In the genomic region with DNA sequence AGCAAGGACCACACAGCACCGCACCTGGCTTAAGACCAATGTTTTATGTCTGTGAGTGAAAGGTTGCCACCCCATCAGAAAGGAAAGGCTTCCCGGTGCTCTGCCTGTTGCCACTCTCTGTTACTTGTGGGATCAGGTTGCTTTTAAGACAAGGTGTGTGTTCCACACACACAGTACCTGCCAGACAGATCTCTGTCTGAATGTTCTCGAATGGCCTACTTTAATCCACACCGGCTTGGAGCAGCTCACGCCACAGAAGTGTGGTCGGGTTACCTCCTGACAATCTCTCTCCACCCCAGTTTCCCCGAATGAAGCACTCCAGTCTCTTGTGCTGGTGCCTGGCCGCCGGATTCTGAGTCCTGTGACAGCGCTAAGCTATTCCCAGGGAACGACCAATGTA, we compare ENCODE assay signal across 26 mouse cellular contexts.
DNase-seq lines count a peak whose midpoint lies in the region; ATAC-seq lines count a peak whose summit lies in the region.
"Had no signal": no experiment of that assay in that cellular context is flagged by ENCODE, and none has a peak within 500 bp of the region (broad histone marks: within the 10 kb centered on the region; RNA-seq: fewer than 3 reads in every experiment).

No protein-coding gene starts in this region.

- H3K9me3 ChIP-seq in limb, embryonic 12.5 days: no peaks in the 10 kb centered on the region
- H3K9me3 ChIP-seq in limb, embryonic 10.5 days (replicated peaks): no peaks in the 10 kb centered on the region
- no peaks in the 10 kb centered on the region for H3K9me3 ChIP-seq in embryonic facial prominence, embryonic 11.5 days (replicated peaks; ENCODE audit: control insufficient read depth, low read length)
- no peaks in the 10 kb centered on the region for H3K9me3 ChIP-seq in embryonic facial prominence, embryonic 14.5 days (ENCODE audit: control insufficient read depth, low read length)
- H3K9me3 ChIP-seq in liver, embryonic 12.5 days (replicated peaks): no peaks in the 10 kb centered on the region
- H3K9me3 ChIP-seq: embryonic facial prominence, embryonic 13.5 days; forebrain, embryonic 13.5 days; forebrain, embryonic 15.5 days had no signal

- no peak overlapping the region for H3K4me3 ChIP-seq in limb, embryonic 12.5 days (replicated peaks)
- no peak overlapping the region for H3K4me3 ChIP-seq in limb, embryonic 10.5 days
- H3K4me3 ChIP-seq in embryonic facial prominence, embryonic 11.5 days (ENCODE audit: low read depth, low read length): no peak overlapping the region
- H3K4me3 ChIP-seq in embryonic facial prominence, embryonic 14.5 days (ENCODE audit: low read depth, low read length): no peak overlapping the region
- no peak overlapping the region for H3K4me3 ChIP-seq in liver, embryonic 12.5 days
- H3K4me3 ChIP-seq: embryonic facial prominence, embryonic 13.5 days; forebrain, embryonic 13.5 days; forebrain, embryonic 15.5 days had no signal

- ATAC-seq in limb, embryonic 12.5 days (ENCODE audit: insufficient number of reproducible peaks, insufficient read depth, low FRiP score, low TSS enrichment, low read depth): no peak
- ATAC-seq in embryonic facial prominence, embryonic 11.5 days (replicated peaks; ENCODE audit: insufficient number of reproducible peaks, low FRiP score, low TSS enrichment, low read depth): no peak
- peak; percentile 70; the same call in 1 of the 2 replicates for ATAC-seq in embryonic facial prominence, embryonic 14.5 days (ENCODE audit: low read depth)
- ATAC-seq in liver, embryonic 12.5 days: no peak
- ATAC-seq: activated CD4-positive, CD25-positive, alpha-beta regulatory T cell, adult 4 months; CD4-positive, CD25-positive, alpha-beta regulatory T cell, adult 4 months; forebrain, embryonic 13.5 days; forebrain, embryonic 15.5 days; forebrain, postnatal 0 days; Patski had no signal

- no peaks in the 10 kb centered on the region for H3K36me3 ChIP-seq in limb, embryonic 12.5 days
- H3K36me3 ChIP-seq in limb, embryonic 10.5 days: no peaks in the 10 kb centered on the region
- H3K36me3 ChIP-seq in embryonic facial prominence, embryonic 11.5 days (replicated peaks; ENCODE audit: control insufficient read depth, insufficient read depth, low read depth, low read length): no peaks in the 10 kb centered on the region
- H3K36me3 ChIP-seq in embryonic facial prominence, embryonic 14.5 days (ENCODE audit: control insufficient read depth, insufficient read depth, low read length): no peaks in the 10 kb centered on the region
- no peaks in the 10 kb centered on the region for H3K36me3 ChIP-seq in liver, embryonic 12.5 days
- H3K36me3 ChIP-seq: embryonic facial prominence, embryonic 13.5 days; forebrain, embryonic 15.5 days; G1E had no signal

- 0 out of 2 replicates have a peak overlapping the region, but pooled peaks have one; percentile 4 for H3K27ac ChIP-seq in limb, embryonic 12.5 days
- no peak overlapping the region for H3K27ac ChIP-seq in limb, embryonic 10.5 days
- H3K27ac ChIP-seq in embryonic facial prominence, embryonic 11.5 days (replicated peaks; ENCODE audit: low read depth, low read length): no peak overlapping the region
- no peak overlapping the region for H3K27ac ChIP-seq in embryonic facial prominence, embryonic 14.5 days (replicated peaks; ENCODE audit: low read depth, low read length)
- H3K27ac ChIP-seq in liver, embryonic 12.5 days: no peak overlapping the region
- H3K27ac ChIP-seq: embryonic facial prominence, embryonic 13.5 days; forebrain, embryonic 13.5 days; forebrain, embryonic 15.5 days had no signal

- 0 out of 2 replicates have a peak, but pooled peaks cover 10% of the 10 kb centered on the region for H3K4me1 ChIP-seq in limb, embryonic 12.5 days (replicated peaks)
- H3K4me1 ChIP-seq in limb, embryonic 10.5 days: peaks cover 8% of the 10 kb centered on the region
- no peaks in the 10 kb centered on the region for H3K4me1 ChIP-seq in embryonic facial prominence, embryonic 11.5 days (ENCODE audit: control insufficient read depth, insufficient read depth, low read length)
- H3K4me1 ChIP-seq in embryonic facial prominence, embryonic 14.5 days (ENCODE audit: control insufficient read depth, insufficient read depth, low read length): 0 out of 2 replicates have a peak, but pooled peaks cover 9% of the 10 kb centered on the region
- no peaks in the 10 kb centered on the region for H3K4me1 ChIP-seq in liver, embryonic 12.5 days

- DNase-seq in embryo, embryonic 11 days: peak; percentile 19
- DNase-seq in embryo, embryonic 9.5 days (ENCODE audit: extremely low spot score): no peak
- DNase-seq in limb, embryonic 10.5 days (ENCODE audit: low spot score): no peak
- DNase-seq in embryonic facial prominence, embryonic 11.5 days (ENCODE audit: low spot score): peak; percentile 10
- DNase-seq in embryonic facial prominence, embryonic 14.5 days (ENCODE audit: low spot score): peak; percentile 33
- no peak for DNase-seq in layer of hippocampus, adult 11-12 months (ENCODE audit: low spot score)
- DNase-seq: adrenal gland, adult 8-10 months; adrenal gland, postnatal 14 days; adrenal gland, postnatal 36 days; B cell, adult 2 months; cerebellum, adult 11 months; cerebellum, adult 2 months; cerebellum, adult 9-10 months; cerebellum, postnatal 10 days; cerebellum, postnatal 25 days; forebrain, postnatal 0 days had no signal

- H3K4me2 ChIP-seq in limb, embryonic 12.5 days: no peak overlapping the region
- no peak overlapping the region for H3K4me2 ChIP-seq in embryonic facial prominence, embryonic 11.5 days (ENCODE audit: low read depth, low read length)
- no peak overlapping the region for H3K4me2 ChIP-seq in embryonic facial prominence, embryonic 14.5 days (ENCODE audit: low read depth, low read length)
- H3K4me2 ChIP-seq in liver, embryonic 12.5 days: no peak overlapping the region
- H3K4me2 ChIP-seq: embryonic facial prominence, embryonic 13.5 days; forebrain, embryonic 13.5 days; forebrain, embryonic 15.5 days had no signal

- 58% methylated on average over 11 of the region's 11 CpGs for WGBS in limb, embryonic 12.5 days
- WGBS in limb, embryonic 10.5 days: 62% methylated on average over 11 of the region's 11 CpGs
- 58% methylated on average over 11 of the region's 11 CpGs for WGBS in embryonic facial prominence, embryonic 11.5 days
- WGBS in embryonic facial prominence, embryonic 14.5 days: 52% methylated on average over 11 of the region's 11 CpGs
- WGBS in liver, embryonic 12.5 days (ENCODE audit: insufficient replicate concordance): 72% methylated on average over 11 of the region's 11 CpGs

- no peaks in the 10 kb centered on the region for H3K27me3 ChIP-seq in limb, embryonic 12.5 days
- no peaks in the 10 kb centered on the region for H3K27me3 ChIP-seq in limb, embryonic 10.5 days (ENCODE audit: low read depth, poor library complexity, severe bottlenecking)
- H3K27me3 ChIP-seq in embryonic facial prominence, embryonic 11.5 days (ENCODE audit: control insufficient read depth, insufficient read depth, low read length): no peaks in the 10 kb centered on the region
- no peaks in the 10 kb centered on the region for H3K27me3 ChIP-seq in embryonic facial prominence, embryonic 14.5 days (replicated peaks; ENCODE audit: control insufficient read depth, insufficient read depth, low read length)
- H3K27me3 ChIP-seq in liver, embryonic 12.5 days (replicated peaks): no peaks in the 10 kb centered on the region
- H3K27me3 ChIP-seq: CH12.LX; embryonic facial prominence, embryonic 13.5 days; forebrain, embryonic 13.5 days; forebrain, embryonic 15.5 days; Patski had no signal

- H3K9ac ChIP-seq in limb, embryonic 12.5 days (replicated peaks): no peak overlapping the region
- H3K9ac ChIP-seq in embryonic facial prominence, embryonic 11.5 days (replicated peaks; ENCODE audit: low read length): no peak overlapping the region
- no peak overlapping the region for H3K9ac ChIP-seq in embryonic facial prominence, embryonic 14.5 days (ENCODE audit: low read depth, low read length)
- H3K9ac ChIP-seq in liver, embryonic 12.5 days: no peak overlapping the region
- H3K9ac ChIP-seq: embryonic facial prominence, embryonic 13.5 days; forebrain, embryonic 13.5 days; forebrain, embryonic 15.5 days; forebrain, postnatal 0 days had no signal

Comparison
In these comparisons a context has a peak if more than half of its experiments do, and no peak if none do; other contexts are left out.
1. DNase-seq: peak in embryo, embryonic 11 days (single experiment), embryonic facial prominence, embryonic 11.5 days (single experiment) and embryonic facial prominence, embryonic 14.5 days (single experiment); none in embryo, embryonic 9.5 days (single experiment), limb, embryonic 10.5 days (single experiment) and layer of hippocampus, adult 11-12 months (single experiment).